Mouse (Mus musculus): Measurements from ENCODE around the gene Tex35.

GRCm38 (mm10) chr1:157086097-157086994 is 22.1 kb downstream of the Tex35 start:
- TF ChIP-seq CTCF (IDR thresholded peaks at IDR 0.05; ENCODE audit: borderline replicate concordance, extremely low read depth, insufficient read depth, insufficient read length) = peak; percentile 96
- no peak for TF ChIP-seq POLR2A (IDR thresholded peaks at IDR 0.05; ENCODE audit: borderline replicate concordance, extremely low read depth, insufficient read depth, insufficient read length, poor library complexity, severe bottlenecking)
